Mouse (Mus musculus) stomach, adult 2 months (tissue): ENCODE measurements around the gene Olfr764-ps1. TPM values are rescaled to one million over a fixed set of nuclear protein-coding genes. Genes with fewer than 3 reads are reported as not detected.

Source experiments
- polyA plus RNA-seq: library from polyadenylated mRNA; depleted of rRNA; stranded (reverse); fragments of >200 nt; gene quantifications from 2 replicates; pipeline ENCODE4 v1.2.3, GENCODE M21; 2012; rRNA removed

Gene Olfr764-ps1
- polyA plus RNA-seq, result not detected in 2 replicates

DNA sequence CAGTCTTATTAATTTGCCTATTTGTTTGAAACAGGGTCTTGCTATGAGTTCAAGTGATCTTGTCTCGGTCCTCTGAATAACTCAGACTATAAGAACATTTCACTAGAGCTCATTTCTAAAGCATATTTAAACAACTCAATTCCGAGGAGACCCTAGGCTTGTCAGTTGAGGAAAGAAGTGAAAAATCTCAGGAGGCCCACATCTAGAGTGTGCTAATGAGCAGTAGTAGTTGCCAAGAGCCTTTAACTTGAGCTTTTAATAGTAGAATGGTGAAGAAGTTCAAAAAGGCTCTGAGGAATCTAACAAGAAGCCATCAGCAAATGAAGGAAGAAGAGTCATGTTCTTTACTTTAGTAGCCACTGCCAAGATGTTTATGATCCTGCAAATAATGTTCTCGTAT is at the start of gene Olfr764-ps1:
TSS of gene Olfr764-ps1 (minus strand) at position 101 of the 400 bp plus-strand sequence.

DNA sequence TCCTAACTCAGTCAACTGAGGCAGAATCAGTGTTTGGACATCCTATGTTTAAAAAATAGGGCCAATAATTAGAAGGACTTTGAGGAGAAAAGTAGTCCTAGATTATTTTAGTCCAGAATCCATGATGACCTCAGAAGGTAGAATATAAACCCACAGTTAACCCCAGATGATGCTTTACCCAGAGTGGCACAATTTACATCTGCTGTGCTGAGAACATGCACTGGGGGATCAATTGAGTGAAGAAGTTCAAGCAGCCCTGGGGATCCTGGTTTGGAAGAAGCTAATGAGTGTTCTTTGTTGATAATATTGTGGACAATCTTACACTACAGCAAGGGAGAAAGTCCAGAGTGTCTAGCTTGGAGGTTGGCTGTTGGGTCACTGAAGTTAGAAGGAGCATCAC is 43.1 kb upstream of the Olfr764-ps1 start, which contains the start of gene Olfr767:
TSS of gene Olfr767 (minus strand) at position 101 of the 400 bp plus-strand sequence.

DNA sequence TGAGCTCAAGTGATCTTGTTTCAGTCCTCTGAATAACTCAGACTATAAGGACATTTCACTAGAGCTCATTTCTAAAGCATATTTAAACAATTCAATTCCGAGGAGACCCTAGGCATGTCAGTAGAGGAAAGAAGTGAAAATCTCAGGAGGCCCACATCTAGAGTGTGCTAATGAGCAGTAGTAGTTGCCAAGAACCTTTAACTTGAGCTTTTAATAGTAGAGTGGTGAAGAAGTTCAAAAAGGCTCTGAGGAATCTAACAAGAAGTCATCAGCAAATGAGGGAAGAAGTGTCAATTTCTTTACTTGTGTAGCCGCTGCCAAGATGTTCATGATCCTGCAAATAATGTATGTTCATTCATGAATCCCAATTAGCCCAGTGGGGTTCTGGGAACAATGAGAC is 29.2 kb upstream of the Olfr764-ps1 start, which contains the start of gene Olfr766-ps1:
TSS of gene Olfr766-ps1 (minus strand) at position 101 of the 400 bp plus-strand sequence.

GRCm38 (mm10) chr10:129049898-129050297 is 10.2 kb upstream of the Olfr764-ps1 start, which contains the start of gene Olfr765:
TSS of gene Olfr765 (minus strand) at chr10:129049998.

GRCm38 (mm10) chr10:129010288-129010841 is 29.3 kb downstream of the Olfr764-ps1 start, which contains the start of gene Olfr763:
TSS of gene Olfr763 (plus strand) at chr10:129010791.

DNA sequence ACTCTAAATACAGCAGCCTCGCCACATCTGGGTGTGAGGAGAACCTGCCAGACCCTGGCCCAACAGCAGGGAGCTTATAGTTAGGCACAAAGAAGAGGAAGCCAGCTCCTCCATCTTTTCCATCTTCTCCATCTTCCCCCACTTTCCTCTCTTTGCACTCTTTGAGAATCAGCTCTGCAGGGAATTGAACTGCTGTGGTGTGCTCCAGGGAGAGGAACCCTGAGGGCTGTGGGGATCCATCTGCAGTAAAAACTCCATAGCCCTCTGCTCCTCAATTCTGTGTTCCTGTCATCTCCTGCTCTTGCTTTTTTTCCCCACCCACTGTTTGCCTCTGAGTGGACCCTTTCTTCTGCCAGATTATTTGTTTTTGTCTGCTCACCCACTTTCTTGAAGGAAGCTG is 50.6 kb downstream of the Olfr764-ps1 start, which contains the start of gene Olfr9:
TSS of gene Olfr9 (plus strand) at position 301 of the 400 bp plus-strand sequence.

Other genes starting within 250 kb of the Olfr764-ps1 start
- gene Mmp19, start 249.0 kb downstream of the Olfr764-ps1 start, polyA plus RNA-seq, result 1.2 and 1.7 TPM in 2 replicates
- gene Dnajc14, start 235.8 kb downstream of the Olfr764-ps1 start, polyA plus RNA-seq, result 4.2 and 6.2 TPM in 2 replicates
- 9.4 and 11.5 TPM in 2 replicates for gene Tmem198b, start 235.5 kb downstream of the Olfr764-ps1 start, polyA plus RNA-seq
- 0.31 and 0.76 TPM in 2 replicates for gene Sarnp, start 222.6 kb downstream of the Olfr764-ps1 start, polyA plus RNA-seq
- 39.1 and 41.1 TPM in 2 replicates for gene Ormdl2, start 218.3 kb downstream of the Olfr764-ps1 start, polyA plus RNA-seq
- gene Gdf11, start 148.2 kb downstream of the Olfr764-ps1 start, polyA plus RNA-seq, result 0.54 TPM in 2 replicates
- 52.8 and 59.1 TPM in 2 replicates for gene Cd63, start 138.9 kb downstream of the Olfr764-ps1 start, polyA plus RNA-seq
- gene Rdh5, start 117.0 kb downstream of the Olfr764-ps1 start, polyA plus RNA-seq, result 13.0 and 16.4 TPM in 2 replicates
- 50.6 and 55.1 TPM in 2 replicates for gene Bloc1s1, start 115.9 kb downstream of the Olfr764-ps1 start, polyA plus RNA-seq
- 45.3 and 45.5 TPM in 2 replicates for gene Itga7, start 106.1 kb downstream of the Olfr764-ps1 start, polyA plus RNA-seq
- 2.9 and 4.1 TPM in 2 replicates for gene Mettl7b, start 78.9 kb downstream of the Olfr764-ps1 start, polyA plus RNA-seq
- not detected in 2 replicates for gene Olfr9, start 50.5 kb downstream of the Olfr764-ps1 start, polyA plus RNA-seq
- not detected in 2 replicates for gene Olfr763, start 29.1 kb downstream of the Olfr764-ps1 start, polyA plus RNA-seq
- gene Olfr765, start 10.1 kb upstream of the Olfr764-ps1 start, polyA plus RNA-seq, result not detected in 2 replicates
- not detected in 2 replicates for gene Olfr766-ps1, start 29.1 kb upstream of the Olfr764-ps1 start, polyA plus RNA-seq
- gene Olfr767, start 43.0 kb upstream of the Olfr764-ps1 start, polyA plus RNA-seq, result not detected in 2 replicates
- not detected in 2 replicates for gene Olfr768, start 59.5 kb upstream of the Olfr764-ps1 start, polyA plus RNA-seq
- not detected in 2 replicates for gene Olfr769, start 78.0 kb upstream of the Olfr764-ps1 start, polyA plus RNA-seq
- not detected in 2 replicates for gene Olfr770, start 99.1 kb upstream of the Olfr764-ps1 start, polyA plus RNA-seq
- not detected in 2 replicates for gene Olfr771, start 124.9 kb upstream of the Olfr764-ps1 start, polyA plus RNA-seq
- gene Olfr772, start 138.0 kb upstream of the Olfr764-ps1 start, polyA plus RNA-seq, result not detected in 2 replicates
- not detected in 2 replicates for gene Olfr773, start 147.5 kb upstream of the Olfr764-ps1 start, polyA plus RNA-seq
- not detected in 2 replicates for gene Olfr774, start 196.3 kb upstream of the Olfr764-ps1 start, polyA plus RNA-seq
- not detected in 2 replicates for gene Olfr775, start 208.5 kb upstream of the Olfr764-ps1 start, polyA plus RNA-seq
- gene Olfr776, start 219.2 kb upstream of the Olfr764-ps1 start, polyA plus RNA-seq, result not detected in 2 replicates
- gene Olfr777, start 231.6 kb upstream of the Olfr764-ps1 start, polyA plus RNA-seq, result not detected in 2 replicates